Mouse (Mus musculus) intestine, embryonic 16.5 days (tissue): ENCODE results near the gene Cd55. TPM values are rescaled to one million over a fixed set of nuclear protein-coding genes. Genes with fewer than 3 reads are reported as not detected.

Experiments used
- ATAC-seq: fragments of 200-750 bp; cut with Nextera tagmentation; 2 replicates; pipeline ENCODE4 v1.8.0; 2017; ENCODE audit warnings: moderate TSS enrichment, moderate library complexity
- H3K27ac ChIP-seq: fragments of 300-500 bp; sonication (generic); 2 replicates; pipeline ENCODE4 v1.5.1; 2014; ENCODE audit warnings: mild to moderate bottlenecking, low read length
- H3K27me3 ChIP-seq: fragments of 300-500 bp; sonication (generic); replicated peaks from 2 replicates; pipeline ENCODE4 v1.6.1; 2014; ENCODE audit warnings: low read length, control low read depth, mixed read lengths; ENCODE audit not compliant: control insufficient read depth, insufficient read depth
- H3K36me3 ChIP-seq: fragments of 300-500 bp; sonication (generic); 2 replicates; pipeline ENCODE4 v1.6.1; 2014; ENCODE audit warnings: low read length, control low read depth; ENCODE audit not compliant: control insufficient read depth, insufficient read depth
- H3K4me1 ChIP-seq: fragments of 300-500 bp; sonication (generic); 2 replicates; pipeline ENCODE4 v1.6.1; 2014; ENCODE audit warnings: low read length, control low read depth, mixed read lengths; ENCODE audit not compliant: control insufficient read depth, insufficient read depth
- H3K4me2 ChIP-seq: fragments of 300-500 bp; sonication (generic); 2 replicates; pipeline ENCODE4 v1.6.1; 2014; ENCODE audit warnings: low read depth, low read length, control low read depth
- H3K4me3 ChIP-seq: fragments of 300-500 bp; sonication (generic); 2 replicates; pipeline ENCODE4 v1.5.1; 2014; ENCODE audit warnings: mild to moderate bottlenecking, low read length
- H3K9ac ChIP-seq: fragments of 300-500 bp; sonication (generic); 2 replicates; pipeline ENCODE4 v1.6.1; 2014; ENCODE audit warnings: low read depth, low read length
- H3K9me3 ChIP-seq: fragments of 300-500 bp; sonication (generic); 2 replicates; pipeline ENCODE4 v1.6.1; 2016; ENCODE audit warnings: low read length, control low read depth; ENCODE audit not compliant: control insufficient read depth
- WGBS: fragments of 180-500 bp; shearing (Covaris S2); extraction: QIAGEN DNeasy Blood & Tissue Kit; methylation state at CpG from one replicate; pipeline ENCODE4 v1.1.7; 2014; 5-methylcytosine and 5-hydroxymethylcytosine counted together
- polyA plus RNA-seq: library from polyadenylated mRNA; unstranded; fragments of >200 nt; fragmentation: Nextera tagmentation; extraction: Ambion mirVana; gene quantifications from 2 replicates; pipeline ENCODE4 v1.2.1, GENCODE M21; 2015

The Cd55 gene
- polyA plus RNA-seq, 1 experiment from 2014 or later, result 22.6 TPM

- H3K4me3 ChIP-seq, result no peak overlapping the region
- peaks cover 5% of the 10 kb centered on the region; the same call in 1 of the 2 replicates for H3K4me1 ChIP-seq
- 47% methylated on average over 10 of the region's 10 CpGs for WGBS
- no peak overlapping the region for H3K9ac ChIP-seq
- peak overlapping the region; percentile 37; the same call in 1 of the 2 replicates for H3K4me2 ChIP-seq
- no peaks in the 10 kb centered on the region for H3K9me3 ChIP-seq
- H3K27ac ChIP-seq, result peak overlapping the region; percentile 74
- H3K36me3 ChIP-seq, result no peaks in the 10 kb centered on the region
- peak; percentile 95 for ATAC-seq
- H3K27me3 ChIP-seq, result no peaks in the 10 kb centered on the region
Measured at GRCm38 (mm10) chr1:130485828-130486620, 23.5 kb upstream of the Cd55 start.

GRCm38 (mm10) chr1:130485376-130485775 is 22.8 kb upstream of the Cd55 start:
- H3K27ac ChIP-seq, result peak overlapping the region; percentile 19; the same call in 1 of the 2 replicates
- no peaks in the 10 kb centered on the region for H3K36me3 ChIP-seq
- H3K9me3 ChIP-seq, result no peaks in the 10 kb centered on the region
- no peak overlapping the region for H3K4me2 ChIP-seq
- no peak overlapping the region for H3K4me3 ChIP-seq
- ATAC-seq, result peak; percentile 49
- 55% methylated on average over 2 of the region's 2 CpGs for WGBS
- no peaks in the 10 kb centered on the region for H3K27me3 ChIP-seq
- peaks cover 5% of the 10 kb centered on the region; the same call in 1 of the 2 replicates for H3K4me1 ChIP-seq
- no peak overlapping the region for H3K9ac ChIP-seq

DNA sequence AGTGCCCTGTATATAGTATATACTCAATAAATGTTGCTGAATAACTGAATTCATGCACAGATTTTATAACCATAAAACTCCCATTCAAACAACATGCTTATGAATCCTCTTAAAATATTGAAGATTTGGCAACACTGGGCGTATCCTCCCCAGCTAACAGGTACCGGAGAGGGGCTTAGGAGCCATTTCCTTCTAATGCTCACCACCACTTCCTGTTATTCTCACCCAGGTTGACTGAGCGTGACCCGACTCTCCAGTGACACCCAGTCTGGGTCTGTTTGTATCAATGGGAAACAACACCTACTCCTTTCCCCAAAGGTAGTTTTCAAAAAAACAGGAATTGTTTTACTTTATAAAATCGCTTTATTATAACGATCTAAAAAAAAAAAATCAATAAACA is 12.4 kb upstream of the Cd55 start:
- Histone ChIP-seq H3K27me3 (no peaks in the 10 kb centered on the region), H3K9me3 (no peaks in the 10 kb centered on the region), H3K36me3 (no peaks in the 10 kb centered on the region), H3K4me1 (no peaks in the 10 kb centered on the region), H3K4me2 (no peak overlapping the region), H3K9ac (no peak overlapping the region), H3K27ac (no peak overlapping the region), H3K4me3 (no peak overlapping the region)
- ATAC-seq, result no peak
- WGBS, result 86% methylated on average over 6 of the region's 6 CpGs

DNA sequence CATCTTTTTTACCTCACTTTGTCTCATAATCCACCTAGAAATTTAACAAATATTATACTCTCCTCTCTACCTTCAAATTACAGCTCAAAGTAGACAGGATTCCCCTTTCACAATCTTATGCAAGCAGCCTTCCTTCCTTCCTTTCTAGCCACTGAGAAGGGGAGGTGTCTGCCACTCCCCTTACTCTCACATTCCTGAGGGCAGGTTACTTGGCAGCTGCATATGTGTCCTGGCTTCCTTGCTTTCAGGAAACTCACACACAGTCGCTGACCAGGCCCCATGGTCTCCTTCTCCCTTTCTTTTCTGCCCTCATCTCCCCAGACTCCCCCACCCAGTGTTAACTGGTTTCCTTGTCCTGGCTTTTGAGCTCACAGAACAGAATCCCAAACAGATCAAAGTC is 11.7 kb upstream of the Cd55 start:
- peak; percentile 79 for ATAC-seq
- 28% methylated on average over 1 of the region's 1 CpGs for WGBS
- Histone ChIP-seq H3K27ac (no peak overlapping the region), H3K4me1 (no peaks in the 10 kb centered on the region), H3K36me3 (no peaks in the 10 kb centered on the region), H3K4me2 (no peak overlapping the region), H3K9me3 (no peaks in the 10 kb centered on the region), H3K9ac (no peak overlapping the region), H3K4me3 (no peak overlapping the region), H3K27me3 (no peaks in the 10 kb centered on the region)

GRCm38 (mm10) chr1:130470074-130470473 is 7.5 kb upstream of the Cd55 start:
- 68% methylated on average over 4 of the region's 4 CpGs for WGBS

GRCm38 (mm10) chr1:130467453-130467852 is 4.9 kb upstream of the Cd55 start:
- no peak overlapping the region for H3K4me3 ChIP-seq
- H3K9me3 ChIP-seq, result no peaks in the 10 kb centered on the region
- no peak overlapping the region for H3K9ac ChIP-seq
- 30% methylated on average over 2 of the region's 2 CpGs for WGBS
- H3K4me1 ChIP-seq, result 0 out of 2 replicates have a peak, but pooled peaks cover 4% of the 10 kb centered on the region
- no peak overlapping the region for H3K27ac ChIP-seq
- ATAC-seq, result peak; percentile 59
- no peaks in the 10 kb centered on the region for H3K27me3 ChIP-seq
- H3K4me2 ChIP-seq, result no peak overlapping the region
- no peaks in the 10 kb centered on the region for H3K36me3 ChIP-seq

More at GRCm38 (mm10) chr1:130470074-130470473, 7.5 kb upstream of the Cd55 start:
- no peak for ATAC-seq
- Histone ChIP-seq H3K4me1 (no peaks in the 10 kb centered on the region), H3K9ac (no peak overlapping the region), H3K9me3 (no peaks in the 10 kb centered on the region), H3K27me3 (no peaks in the 10 kb centered on the region), H3K4me3 (no peak overlapping the region), H3K36me3 (no peaks in the 10 kb centered on the region), H3K27ac (no peak overlapping the region), H3K4me2 (no peak overlapping the region)

DNA sequence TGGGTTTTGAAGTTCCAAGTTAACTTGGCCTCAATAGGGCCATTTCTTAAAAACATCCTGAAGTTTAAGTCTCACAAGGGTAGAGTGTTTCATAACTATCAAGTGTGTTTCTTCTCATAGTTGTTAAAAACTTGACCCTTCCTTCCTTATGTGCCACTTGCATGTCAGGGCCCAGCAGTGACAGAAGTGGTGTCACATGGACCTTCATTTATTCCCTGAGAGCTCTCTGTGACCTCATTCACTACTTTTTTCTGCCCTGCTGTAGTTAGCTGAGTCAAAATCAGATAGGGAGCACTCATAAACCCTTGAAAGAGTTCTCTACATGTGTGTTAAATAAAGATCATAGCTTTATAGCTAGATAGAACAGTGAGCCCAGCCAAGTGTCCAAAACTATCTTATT is 1.6 kb upstream of the Cd55 start:
- Histone ChIP-seq H3K4me3 (no peak overlapping the region), H3K9me3 (no peaks in the 10 kb centered on the region), H3K4me2 (no peak overlapping the region), H3K9ac (no peak overlapping the region), H3K27ac (no peak overlapping the region), H3K36me3 (no peaks in the 10 kb centered on the region), H3K4me1 (0 out of 2 replicates have a peak, but pooled peaks cover 4% of the 10 kb centered on the region), H3K27me3 (no peaks in the 10 kb centered on the region)
- ATAC-seq, result no peak

DNA sequence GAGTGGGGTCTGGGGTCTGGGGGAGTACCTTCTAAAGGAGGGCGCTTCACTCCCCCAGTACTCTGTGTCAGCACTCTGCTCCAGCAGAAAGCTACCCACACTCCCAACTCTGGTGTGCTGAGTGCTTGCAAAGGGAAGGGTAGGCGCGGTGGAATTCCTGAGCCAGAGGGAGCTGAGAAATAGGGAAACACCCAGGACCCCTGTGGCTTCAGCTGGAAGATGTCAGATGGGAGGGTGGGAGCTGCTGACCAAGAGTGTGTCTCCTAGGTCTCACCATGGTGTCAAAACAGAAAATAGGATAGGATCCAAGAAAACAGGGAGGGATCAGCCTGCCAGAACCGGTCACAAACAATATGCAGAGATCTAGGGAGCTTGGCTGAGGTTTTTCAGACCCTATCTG is 323 bp upstream of the Cd55 start:
- peak overlapping the region; percentile 76 for H3K4me3 ChIP-seq
- peak overlapping the region; percentile 75 for H3K9ac ChIP-seq
- 8% methylated on average over 4 of the region's 4 CpGs for WGBS
- no peak for ATAC-seq
- H3K9me3 ChIP-seq, result no peaks in the 10 kb centered on the region
- peak overlapping the region; percentile 79 for H3K4me2 ChIP-seq
- no peaks in the 10 kb centered on the region for H3K36me3 ChIP-seq
- no peaks in the 10 kb centered on the region for H3K27me3 ChIP-seq
- H3K4me1 ChIP-seq, result 0 out of 2 replicates have a peak, but pooled peaks cover 4% of the 10 kb centered on the region
- H3K27ac ChIP-seq, result peak overlapping the region; percentile 76; the same call in 1 of the 2 replicates

DNA sequence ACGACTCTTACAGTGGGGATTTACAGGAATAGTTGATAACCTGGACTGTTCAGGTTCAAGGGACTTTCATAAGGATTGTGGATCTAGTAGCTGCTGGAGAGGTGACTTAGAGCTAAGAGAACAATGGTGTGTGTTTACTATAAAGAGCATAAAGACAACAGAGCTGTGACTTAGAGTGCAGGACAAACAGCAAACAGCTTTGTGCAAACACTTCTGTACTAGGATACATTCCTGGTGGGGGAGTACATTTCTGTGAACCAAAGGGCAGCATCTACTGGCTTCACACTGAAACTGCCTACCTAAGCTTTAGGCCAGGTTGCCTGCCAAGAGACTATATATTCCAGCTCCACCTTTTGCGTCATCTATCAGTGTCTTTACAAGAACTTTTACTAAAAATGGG is 7.4 kb downstream of the Cd55 start:
- ATAC-seq, result no peak
- Histone ChIP-seq H3K4me1 (no peaks in the 10 kb centered on the region), H3K27me3 (no peaks in the 10 kb centered on the region), H3K36me3 (no peaks in the 10 kb centered on the region), H3K27ac (no peak overlapping the region), H3K4me2 (no peak overlapping the region), H3K9ac (no peak overlapping the region), H3K4me3 (no peak overlapping the region), H3K9me3 (no peaks in the 10 kb centered on the region)
- 89% methylated on average over 2 of the region's 2 CpGs for WGBS
